Mouse (Mus musculus): ENCODE measurements at regions not wholly inside any gene's neighbourhood (a gene's known extent, or its start where the extent isn't known, plus 50 kb on each side); places are given as distances from the start of the nearest gene placed in this dataset.

- no peak for DNase-seq (ENCODE audit: low spot score in 2 of 2)
Measured at GRCm38 (mm10) chr13:60067325-60067724, 109.8 kb downstream of the Gas1 start.

DNA sequence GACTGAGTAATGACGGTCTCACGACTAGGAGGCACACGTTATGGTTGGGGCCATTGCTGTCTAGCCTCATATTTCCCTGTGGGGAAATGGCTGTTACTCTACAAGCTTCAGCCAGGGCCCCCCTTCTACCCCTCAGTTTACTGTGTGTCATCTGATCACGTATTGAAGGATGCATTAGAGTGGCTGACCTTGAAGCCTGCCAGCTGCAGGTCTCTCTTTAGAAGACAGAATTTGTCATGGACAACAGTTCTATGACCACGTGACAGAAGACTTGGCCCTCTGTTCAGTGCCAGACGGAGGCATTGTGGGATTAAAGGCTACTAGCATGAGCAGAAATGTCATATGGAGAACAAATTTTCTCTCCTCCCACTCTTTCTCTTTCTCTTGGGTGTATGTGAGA lies 115.6 kb downstream of the Gas1 start:
- DNase-seq (ENCODE audit: low spot score in 2 of 2), result no peak

- no peak for DNase-seq (ENCODE audit: low spot score in 2 of 2)
Measured at GRCm38 (mm10) chr13:60057761-60058274, 119.3 kb downstream of the Gas1 start.

DNA sequence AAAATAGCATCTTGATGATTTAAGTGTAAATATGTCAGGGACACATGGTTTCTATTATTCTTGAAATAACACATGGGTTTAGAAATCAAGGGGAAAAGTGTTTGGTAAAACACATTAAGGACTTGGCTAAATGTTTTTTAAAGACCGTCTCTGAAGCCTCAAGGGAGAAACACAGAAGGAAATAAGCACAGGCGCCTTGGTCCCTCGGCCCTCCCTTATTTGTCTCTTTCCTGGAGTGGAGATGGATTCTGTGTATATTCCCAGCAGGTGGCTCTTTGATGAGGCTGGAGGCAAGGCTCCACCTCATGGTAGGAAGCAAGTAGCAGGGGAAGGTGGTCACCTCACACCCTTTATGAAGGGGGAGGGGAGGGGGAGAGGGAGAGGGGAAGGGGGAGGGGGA lies 122.6 kb downstream of the Gas1 start:
- no peak for DNase-seq (ENCODE audit: low spot score in 2 of 2)

DNA sequence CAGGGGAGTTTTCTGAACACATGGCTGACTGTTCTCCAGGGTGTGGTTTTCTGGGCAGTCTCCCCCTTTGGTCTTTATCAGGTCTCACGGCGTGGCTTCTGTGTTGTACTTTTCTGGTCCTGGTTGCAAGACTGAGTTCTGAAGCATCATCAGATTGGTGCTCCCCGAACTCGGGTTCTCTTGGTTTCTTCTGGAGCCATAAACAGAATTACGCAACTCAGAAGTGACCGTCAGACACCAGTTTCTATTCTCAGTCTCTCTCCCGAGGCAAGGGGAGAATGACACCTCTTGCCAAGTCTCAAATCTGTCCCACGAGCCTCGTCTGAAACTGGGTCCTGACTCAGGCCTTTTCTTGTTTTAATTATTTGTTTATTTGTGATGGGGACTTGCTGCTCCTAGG lies 123.1 kb downstream of the Gas1 start:
- no peak for DNase-seq (ENCODE audit: low spot score in 2 of 2)

GRCm38 (mm10) chr13:60051866-60052265 lies 125.3 kb downstream of the Gas1 start:
- DNase-seq (ENCODE audit: low spot score in 2 of 2), result no peak

GRCm38 (mm10) chr13:60050799-60051580 lies 126.2 kb downstream of the Gas1 start:
- no peak for DNase-seq (ENCODE audit: low spot score in 2 of 2)

DNA sequence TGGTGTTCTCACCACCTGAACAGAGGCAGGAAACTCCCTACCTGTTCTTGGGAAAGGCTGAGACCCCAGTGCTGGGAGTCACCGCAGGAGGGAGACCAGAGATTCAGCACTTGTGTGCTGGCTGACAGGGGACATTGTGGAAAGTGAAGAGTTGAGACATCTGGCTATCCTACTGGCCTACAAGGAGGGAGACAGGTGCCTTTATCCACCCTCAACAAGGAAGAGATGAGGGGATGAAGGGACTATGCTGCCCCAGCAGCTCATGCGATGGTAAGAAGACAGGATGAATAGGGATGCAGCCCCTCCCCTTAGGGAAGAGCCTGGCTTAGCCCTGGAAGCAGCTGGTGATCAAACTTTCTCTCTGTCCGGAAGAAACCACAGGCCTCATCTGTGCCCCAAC lies 127.5 kb downstream of the Gas1 start:
- no peak for DNase-seq (ENCODE audit: low spot score in 2 of 2)

DNA sequence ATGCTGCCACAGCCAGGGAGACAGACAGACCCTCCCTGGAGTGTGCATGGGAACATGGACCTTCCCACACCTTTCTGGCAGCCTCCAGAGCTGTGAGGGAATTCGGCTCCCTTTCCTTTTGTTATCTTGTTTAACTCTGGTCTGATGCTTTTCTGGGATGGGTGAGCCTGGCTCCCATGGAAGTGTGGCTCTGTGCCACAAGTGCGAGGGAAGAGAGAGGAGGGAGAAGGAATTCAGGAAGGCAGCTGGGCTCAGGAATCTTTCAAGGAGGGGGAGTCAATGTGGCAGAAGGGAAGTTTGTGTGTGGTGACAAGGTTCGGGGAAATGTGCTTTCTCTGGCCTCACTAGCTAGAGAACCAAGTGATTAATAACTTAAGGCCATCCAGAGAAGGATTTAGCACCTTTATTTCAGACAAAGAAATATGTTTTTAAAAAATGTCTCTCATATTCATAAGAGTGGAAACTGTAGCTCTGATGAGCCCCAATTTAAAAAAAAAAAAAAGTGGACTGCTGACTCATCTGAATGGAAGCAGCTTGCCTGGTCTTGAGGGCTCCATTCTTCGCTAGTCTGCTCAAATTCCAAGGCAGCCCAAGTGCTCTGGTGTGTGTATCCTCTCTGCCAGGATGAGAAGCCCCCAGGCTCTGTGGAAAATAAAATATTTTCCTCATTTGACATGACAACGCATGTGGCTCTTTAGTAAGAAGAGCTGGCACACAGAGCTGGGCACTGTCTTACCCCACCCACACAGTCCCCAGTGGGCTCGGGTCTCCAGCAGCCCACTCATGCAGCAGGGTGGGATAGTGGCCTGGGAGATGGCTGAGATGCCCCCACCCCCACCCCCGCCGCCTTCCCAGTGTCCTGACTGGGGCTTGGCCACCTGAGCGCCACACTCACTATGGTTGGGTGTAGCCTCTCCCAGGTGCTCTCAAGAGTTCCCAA lies 129.1 kb downstream of the Gas1 start:
- DNase-seq (ENCODE audit: low spot score in 2 of 2), result peak; percentile 51 to 72

GRCm38 (mm10) chr13:60045752-60046151 lies 131.4 kb downstream of the Gas1 start:
- no peak for DNase-seq (ENCODE audit: low spot score in 2 of 2)

DNA sequence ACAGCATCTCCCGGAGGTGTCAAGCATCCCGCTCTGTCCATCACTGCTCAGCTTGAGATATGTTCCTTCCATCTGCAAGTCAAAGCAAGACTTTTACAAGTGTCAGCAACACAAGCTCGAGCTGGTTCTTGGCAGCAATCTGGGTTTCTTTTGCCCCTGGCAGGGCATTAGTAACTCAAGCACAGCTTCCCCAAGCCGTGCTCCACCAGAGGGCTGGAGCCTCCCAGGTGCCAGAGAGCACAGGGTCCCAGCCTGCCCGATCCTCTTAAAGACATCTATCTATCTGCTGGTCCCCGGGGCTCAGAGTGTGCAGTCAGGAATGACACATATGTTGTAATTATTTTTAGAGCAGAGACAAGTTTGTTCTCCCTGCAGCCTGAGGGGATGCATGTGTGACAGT lies 132.3 kb downstream of the Gas1 start:
- DNase-seq (ENCODE audit: low spot score in 2 of 2), result no peak

- DNase-seq (ENCODE audit: low spot score in 2 of 2), result no peak
Measured at GRCm38 (mm10) chr13:60042443-60042842, 134.7 kb downstream of the Gas1 start.

- no peak for DNase-seq (ENCODE audit: low spot score in 2 of 2)
Measured at GRCm38 (mm10) chr13:60035536-60036130, 141.5 kb downstream of the Gas1 start.

DNA sequence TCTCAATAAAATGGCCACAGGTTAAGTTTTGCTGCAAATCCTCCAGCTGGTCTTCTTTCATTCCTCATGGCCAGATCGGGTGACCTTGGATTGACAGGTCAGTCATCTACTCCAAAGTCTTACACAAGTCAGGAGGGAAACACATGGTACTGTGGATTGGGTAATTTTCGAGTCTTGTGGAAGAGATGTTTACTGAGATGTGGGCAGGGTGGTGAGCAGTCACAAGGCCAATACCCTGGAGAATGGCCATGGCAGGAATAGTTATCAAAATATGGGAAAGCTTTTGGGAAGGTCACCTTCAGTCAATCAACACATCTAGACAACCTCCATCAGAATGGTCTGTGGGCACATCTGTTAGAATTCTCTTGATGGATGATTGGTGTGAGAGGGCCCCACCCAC lies 144.0 kb downstream of the Gas1 start:
- no peak for DNase-seq (ENCODE audit: low spot score in 2 of 2)

- DNase-seq (ENCODE audit: low spot score in 2 of 2), result no peak
Measured at GRCm38 (mm10) chr13:60032586-60032985, 144.6 kb downstream of the Gas1 start.

DNA sequence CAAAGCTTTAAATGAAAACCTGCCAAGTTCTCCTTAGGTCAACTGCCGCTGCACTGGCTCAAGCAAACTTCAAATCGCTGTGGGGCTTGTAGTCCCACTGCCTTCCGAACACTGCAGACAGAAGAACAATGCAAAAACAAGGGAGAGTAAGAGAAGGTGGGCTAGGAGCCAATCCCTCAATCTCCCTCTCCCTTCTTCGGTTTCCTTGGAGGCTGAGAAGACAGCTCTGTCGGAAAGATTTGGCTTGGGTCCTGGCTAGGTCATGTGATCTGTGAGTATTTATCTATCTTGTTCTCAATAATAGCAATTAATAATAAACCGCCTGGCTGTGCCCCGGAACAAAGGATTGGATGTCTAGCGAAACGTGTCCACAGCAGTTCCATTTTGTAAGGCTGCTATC lies 147.6 kb downstream of the Gas1 start:
- DNase-seq (ENCODE audit: low spot score in 2 of 2), result no peak

- DNase-seq (ENCODE audit: low spot score in 2 of 2), result no peak
Measured at GRCm38 (mm10) chr13:60020175-60020487, 157.0 kb downstream of the Gas1 start.

DNA sequence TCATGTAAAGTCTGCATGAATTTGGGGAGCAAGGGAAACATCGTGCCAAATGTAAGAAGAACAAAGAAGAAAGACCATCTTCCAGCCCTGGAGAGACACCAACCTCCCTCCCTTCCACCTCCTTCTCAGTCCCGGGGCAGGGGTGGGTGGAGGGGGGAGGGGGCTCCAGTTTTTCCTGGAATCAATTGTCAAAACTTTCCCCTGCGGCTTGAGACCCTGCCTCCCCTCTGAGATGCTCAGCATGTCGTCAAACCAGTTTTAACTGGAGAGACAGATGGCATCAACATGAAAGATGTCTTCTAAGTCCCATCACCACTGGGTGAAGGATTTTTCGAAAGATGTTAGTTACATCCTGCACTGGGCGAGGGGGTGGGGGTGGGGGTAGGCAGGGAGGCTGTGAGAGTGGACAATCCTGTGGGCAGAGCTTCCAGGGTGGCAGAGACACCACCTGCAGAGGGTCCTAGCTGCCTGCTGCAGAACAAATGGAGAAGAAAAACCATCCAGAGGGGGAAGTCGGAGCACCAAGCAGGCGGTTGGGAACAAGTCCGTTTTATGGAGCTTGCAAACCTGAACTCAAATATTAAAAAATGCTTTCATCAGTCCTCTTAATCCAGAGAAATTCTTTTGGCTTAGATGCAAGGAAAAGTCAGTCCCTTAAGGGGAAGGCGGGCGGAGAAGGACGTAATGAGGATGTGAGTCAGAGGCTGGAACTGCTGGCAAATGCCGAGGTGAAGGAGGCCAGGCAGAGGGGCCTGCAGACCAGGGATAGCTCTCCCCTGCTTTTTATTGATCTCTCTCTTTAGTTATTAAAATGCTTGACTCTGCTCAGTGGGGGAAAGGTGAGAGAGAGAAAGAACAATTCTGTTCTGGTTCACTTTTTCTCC lies 157.6 kb downstream of the Gas1 start:
- DNase-seq (ENCODE audit: low spot score in 2 of 2), result no peak

- DNase-seq (ENCODE audit: low spot score in 2 of 2), result no peak
Measured at GRCm38 (mm10) chr13:60015854-60016366, 161.3 kb downstream of the Gas1 start.

DNA sequence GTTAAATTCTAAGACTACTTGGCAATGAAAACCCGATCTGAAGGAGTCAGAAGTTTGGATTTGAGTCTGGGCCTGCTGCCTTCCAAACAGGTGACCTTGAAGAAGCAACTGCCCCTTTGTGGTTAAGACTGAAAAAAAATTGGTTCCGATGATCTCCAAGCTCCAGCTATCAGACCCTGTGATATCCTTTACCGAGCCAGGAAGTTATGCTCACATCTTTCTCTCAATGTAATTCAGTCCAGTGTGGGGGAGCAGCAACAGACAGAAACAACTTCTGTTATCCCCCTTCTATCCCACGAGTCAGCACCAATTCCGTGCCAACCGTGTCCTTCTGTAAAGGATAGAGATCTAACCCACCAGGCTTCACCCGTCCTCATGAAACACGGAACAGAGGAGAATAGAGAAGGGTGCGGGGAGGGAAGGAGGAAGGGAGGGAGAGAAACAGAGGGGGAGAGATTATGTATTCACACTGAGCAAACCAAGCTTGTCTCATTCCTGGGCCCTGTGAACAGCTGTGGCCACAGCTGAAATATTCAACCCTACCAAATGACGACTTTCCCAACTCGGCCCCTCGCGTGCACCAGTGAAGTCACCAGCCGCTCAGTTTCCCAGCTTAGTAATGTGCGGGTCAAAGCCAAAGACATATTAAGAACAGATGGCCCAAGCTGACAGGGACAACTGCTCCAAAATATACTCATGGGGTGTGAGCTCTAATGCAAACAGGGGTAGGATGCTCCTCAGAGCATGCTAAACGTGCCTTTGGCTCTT lies 164.9 kb downstream of the Gas1 start:
- DNase-seq (ENCODE audit: low spot score in 2 of 2), result no peak

Measured in left cerebral cortex, adult 18-20 months (tissue).